Mouse (Mus musculus) kidney, postnatal 36 days (tissue): ENCODE measurements around the gene Ism1.

Experiments used
- DNase-seq, 2 experiments: peaks; one replicate each; pipeline ENCODE4 v3.0.0; 2021 to 2022; ENCODE audit warnings: mixed read lengths in 2 of 2

Gene Ism1

GRCm38 (mm10) chr2:139714206-139714605, 36.2 kb downstream of the Ism1 start:
- no peak for DNase-seq

DNA sequence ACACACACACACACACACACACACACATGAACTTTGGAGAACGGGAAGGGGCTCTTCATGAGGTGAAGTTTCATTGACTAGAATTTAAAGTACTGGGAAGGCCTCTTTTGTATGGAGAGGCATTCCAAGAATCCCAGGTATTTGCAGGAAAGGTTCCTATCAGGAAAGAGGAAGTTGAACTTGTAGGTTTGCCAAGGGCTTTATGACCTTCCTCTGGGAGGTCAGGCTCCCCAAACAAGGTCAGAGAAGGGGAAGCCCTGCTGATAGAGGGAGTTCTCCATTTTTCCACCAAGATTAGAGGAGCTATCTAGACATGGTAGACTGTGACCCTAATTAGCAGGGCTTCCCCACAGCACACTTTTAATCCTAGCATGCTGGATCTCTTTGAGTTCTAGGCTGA, 39.8 kb downstream of the Ism1 start:
- DNase-seq = no peak

GRCm38 (mm10) chr2:139722700-139723099, 44.7 kb downstream of the Ism1 start:
- DNase-seq = peak; percentile 64 to 89

DNA sequence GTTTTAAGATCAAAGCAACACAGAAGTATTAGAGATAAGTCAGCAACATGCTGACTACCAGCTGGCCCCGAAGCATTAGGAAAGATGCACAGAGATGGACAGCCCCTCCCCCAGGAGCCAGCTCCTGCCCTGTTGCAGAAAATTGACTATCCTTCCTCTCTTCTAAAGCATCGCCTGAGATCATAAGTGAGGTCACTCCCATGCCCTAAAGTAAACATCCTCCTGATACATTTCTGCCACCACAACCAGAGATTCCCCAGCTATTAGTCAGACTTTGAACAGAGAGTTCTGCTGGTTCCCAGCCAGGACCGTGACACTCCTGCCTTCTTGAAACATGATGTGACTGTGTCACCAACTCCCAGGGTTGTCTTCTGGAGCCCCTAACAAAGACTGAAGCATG, 45.3 kb downstream of the Ism1 start:
- DNase-seq = no peak

- no peak for DNase-seq
These were observed 46.3 kb downstream of the Ism1 start for GRCm38 (mm10) chr2:139724202-139724838.

GRCm38 (mm10) chr2:139725328-139725727, 47.4 kb downstream of the Ism1 start:
- no peak for DNase-seq

GRCm38 (mm10) chr2:139728060-139728459, 50.1 kb downstream of the Ism1 start:
- no peak for DNase-seq

DNA sequence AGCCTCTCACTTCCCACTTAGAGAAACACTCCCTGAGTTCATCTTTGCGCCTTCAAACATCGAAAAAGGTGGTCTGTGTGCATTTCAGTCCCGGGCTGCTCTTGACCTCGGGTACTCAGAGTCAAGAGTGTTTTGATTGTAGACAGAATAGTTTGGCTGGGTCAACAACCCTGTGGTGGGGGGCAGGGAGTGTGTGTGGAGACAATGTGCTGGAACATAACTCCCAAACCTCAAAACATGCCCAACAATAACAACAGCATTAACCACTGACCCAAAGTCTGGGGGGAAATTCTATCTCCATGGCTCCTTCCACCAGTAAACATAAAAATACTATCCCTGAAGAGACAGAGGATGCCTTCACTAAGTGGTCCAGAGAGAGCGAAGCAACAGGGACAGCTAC, 51.4 kb downstream of the Ism1 start:
- DNase-seq = no peak

- no peak for DNase-seq
These were observed 64.4 kb downstream of the Ism1 start for GRCm38 (mm10) chr2:139742381-139742780.

DNA sequence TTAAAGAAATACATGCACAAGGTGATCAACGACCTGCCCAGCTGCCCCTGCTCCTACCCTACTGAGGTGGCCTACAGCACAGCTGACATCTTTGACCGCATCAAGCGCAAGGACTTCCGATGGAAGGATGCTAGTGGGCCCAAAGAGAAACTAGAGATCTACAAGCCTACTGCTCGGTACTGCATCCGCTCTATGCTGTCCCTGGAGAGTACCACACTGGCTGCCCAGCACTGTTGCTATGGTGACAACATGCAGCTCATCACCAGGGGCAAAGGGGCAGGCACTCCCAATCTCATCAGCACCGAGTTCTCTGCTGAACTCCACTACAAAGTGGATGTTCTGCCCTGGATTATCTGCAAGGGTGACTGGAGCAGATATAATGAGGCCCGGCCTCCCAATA, 79.0 kb downstream of the Ism1 start:
- no peak for DNase-seq

DNA sequence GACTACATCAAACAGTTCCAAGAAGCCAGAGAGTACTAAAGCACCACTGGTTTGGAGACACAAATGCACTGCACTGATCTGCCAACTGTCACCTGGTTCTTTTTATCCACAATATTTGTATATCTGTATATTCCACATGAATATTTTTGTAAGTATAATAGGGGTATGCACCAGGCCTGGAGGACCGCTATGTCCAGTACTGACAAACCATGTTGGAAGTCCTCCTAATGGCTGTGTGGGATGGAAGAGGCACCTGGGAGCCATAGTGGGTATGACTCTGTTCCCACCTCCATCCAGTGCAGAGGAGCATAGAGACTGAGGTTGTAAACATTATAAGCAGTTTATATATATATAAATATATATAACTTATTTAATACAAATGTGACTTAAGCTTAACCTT, 79.5 kb downstream of the Ism1 start:
- no peak for DNase-seq

- no peak for DNase-seq
These were observed 86.4 kb downstream of the Ism1 start for GRCm38 (mm10) chr2:139764355-139764754.

GRCm38 (mm10) chr2:139774949-139775570, 97.1 kb downstream of the Ism1 start:
- no peak for DNase-seq

- no peak for DNase-seq
These were observed 98.7 kb downstream of the Ism1 start for GRCm38 (mm10) chr2:139776644-139777043.

DNA sequence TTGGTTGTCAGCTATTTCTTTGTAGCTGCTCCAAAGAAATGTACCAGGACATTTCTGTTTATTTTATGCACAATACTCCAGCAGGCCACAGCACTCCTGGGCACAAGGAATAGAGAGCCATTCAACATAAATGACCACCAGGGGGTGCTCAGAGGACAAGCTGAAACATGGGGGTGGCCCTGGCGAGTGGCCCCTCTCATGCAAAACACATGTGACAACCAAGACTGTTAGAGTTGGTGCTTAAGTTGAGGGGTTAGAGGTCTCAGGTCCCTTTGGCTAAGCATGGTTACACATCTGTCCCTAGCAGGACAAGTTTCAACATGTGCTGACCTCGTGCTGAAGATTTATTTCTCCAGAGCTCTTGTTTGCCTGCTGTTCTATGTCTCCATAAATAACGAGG, 100.3 kb downstream of the Ism1 start:
- DNase-seq = peak; percentile 2 to 59

- no peak for DNase-seq
These were observed 105.4 kb downstream of the Ism1 start for GRCm38 (mm10) chr2:139783318-139783850.

DNA sequence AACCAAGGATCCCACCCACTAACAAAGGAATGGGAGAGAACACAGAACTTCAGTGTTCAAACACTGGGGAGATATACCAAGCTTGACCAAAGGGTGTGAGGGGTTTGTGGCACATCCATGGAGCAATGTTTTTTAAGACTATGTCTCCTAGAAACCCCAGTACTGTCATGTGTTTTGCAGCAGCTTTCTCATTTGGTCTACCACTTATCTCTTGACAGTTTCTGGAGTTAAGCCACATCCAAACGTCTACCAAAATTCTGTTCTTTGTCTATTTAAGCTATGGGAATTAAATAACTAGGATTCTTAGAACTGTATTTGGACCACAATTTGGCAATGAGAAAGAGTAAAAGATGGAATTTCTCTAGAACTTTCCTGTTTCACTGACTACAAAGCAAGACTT, 106.5 kb downstream of the Ism1 start:
- DNase-seq = no peak

DNA sequence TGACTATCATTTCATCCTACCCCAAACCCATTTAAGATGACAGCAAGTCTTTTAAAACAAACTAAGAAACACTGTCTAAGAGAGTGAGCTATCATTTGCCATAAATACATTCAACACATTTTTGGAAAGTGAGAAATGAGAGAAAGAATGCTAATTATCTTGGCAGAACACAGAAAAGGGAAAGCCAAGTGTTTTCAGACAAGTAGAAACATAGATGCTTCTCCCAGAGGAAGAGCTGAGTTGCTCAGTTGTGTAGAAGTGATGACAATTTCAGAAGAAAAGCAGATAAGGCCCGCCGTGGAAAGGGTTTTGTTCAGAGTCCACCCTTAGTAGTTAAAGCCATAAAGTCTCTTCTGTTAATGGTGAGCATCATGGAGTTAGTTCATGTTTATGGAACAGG, 107.0 kb downstream of the Ism1 start:
- DNase-seq = no peak

DNA sequence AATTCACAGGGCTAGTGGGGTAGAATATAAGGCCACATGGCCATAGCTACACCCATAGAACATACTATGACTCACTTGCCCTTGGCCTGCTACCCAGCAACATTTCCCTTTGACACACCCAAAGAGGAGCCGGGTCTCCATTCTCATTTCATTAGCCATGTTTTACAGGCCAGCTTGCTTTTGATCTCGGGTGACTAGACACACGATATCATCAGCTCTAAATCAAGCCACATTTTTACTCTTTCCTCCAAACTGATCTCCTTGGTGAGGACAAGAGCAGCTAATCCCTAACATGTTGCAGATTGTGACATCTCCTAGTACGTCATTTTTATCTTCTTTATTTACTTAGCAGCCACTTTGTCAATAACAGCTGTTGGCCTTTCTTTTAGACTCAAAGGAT, 110.7 kb downstream of the Ism1 start:
- no peak for DNase-seq

- DNase-seq = no peak
These were observed 114.6 kb downstream of the Ism1 start for GRCm38 (mm10) chr2:139792345-139793120.

GRCm38 (mm10) chr2:139804041-139804440, 126.1 kb downstream of the Ism1 start:
- no peak for DNase-seq

DNA sequence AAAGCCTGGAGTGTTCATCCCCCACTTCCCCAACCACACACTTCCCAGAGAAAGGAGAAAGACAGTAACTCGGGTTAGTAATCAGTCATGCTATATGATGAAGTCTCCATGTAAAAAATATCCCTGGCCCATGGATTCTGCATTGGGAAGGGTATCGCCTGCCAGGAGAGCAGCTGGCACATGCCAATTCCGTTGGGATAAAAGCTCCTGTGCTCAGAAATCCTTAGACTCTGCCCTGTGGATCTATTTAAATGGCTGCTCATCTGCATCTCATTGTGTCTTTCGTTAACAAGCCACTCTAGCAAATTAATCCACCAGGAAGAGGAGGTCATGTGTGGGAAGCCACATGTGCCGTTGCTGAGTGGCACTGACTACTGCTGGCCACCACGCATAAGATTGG, 129.9 kb downstream of the Ism1 start:
- DNase-seq = no peak
